Mouse (Mus musculus) left cerebral cortex, adult 11 months (tissue): ENCODE measurements around the gene Sell.
"Not testable (repeated sequence)": the region's sequence is repeated elsewhere in the genome, so short reads cannot be mapped to it uniquely, and the experiment has no call there.

Source experiments
- DNase-seq: peaks from one replicate; pipeline ENCODE4 v3.0.0; 2022; ENCODE audit warnings: low spot score

Gene Sell

GRCm38 (mm10) chr1:164061925-164062324 lies at the start of gene Sell:
Gene Sell, plus strand, starts transcription at chr1:164061982.
- no peak for DNase-seq

- no peak for DNase-seq
Measured at GRCm38 (mm10) chr1:164014616-164015015, 47.2 kb upstream of the Sell start.

DNA sequence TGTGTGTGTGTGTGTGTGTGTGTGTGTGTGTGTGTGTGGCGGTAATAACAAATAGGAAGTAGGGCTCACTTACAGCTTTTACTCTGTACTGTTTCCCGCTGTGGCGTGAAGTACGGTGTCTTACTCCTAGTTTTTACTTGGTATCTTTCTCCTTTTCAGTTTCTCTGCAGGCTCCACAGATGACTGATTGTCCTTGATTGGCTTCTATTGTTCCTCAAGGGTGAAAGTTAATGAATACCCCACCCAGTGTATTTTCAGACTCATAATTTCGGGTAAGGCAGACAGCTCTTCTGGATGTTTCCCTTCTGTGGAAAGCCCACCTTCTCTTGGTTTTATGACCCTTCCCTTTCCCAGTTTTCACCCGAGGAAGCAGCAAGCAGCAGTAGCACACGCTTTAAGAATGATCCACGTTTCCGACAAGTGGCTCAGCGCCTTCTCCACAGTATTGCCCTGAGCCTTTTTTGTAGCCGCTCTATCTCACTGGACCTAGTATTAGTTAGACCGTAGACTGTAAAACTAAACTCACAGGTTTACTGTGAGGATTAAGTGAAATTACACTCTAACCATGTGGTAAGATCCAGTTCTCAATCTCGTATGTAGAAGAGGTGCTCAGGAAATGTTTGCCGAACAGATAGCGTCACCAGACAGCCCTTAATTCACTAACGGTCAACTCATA lies 43.4 kb upstream of the Sell start:
- no peak for DNase-seq

DNA sequence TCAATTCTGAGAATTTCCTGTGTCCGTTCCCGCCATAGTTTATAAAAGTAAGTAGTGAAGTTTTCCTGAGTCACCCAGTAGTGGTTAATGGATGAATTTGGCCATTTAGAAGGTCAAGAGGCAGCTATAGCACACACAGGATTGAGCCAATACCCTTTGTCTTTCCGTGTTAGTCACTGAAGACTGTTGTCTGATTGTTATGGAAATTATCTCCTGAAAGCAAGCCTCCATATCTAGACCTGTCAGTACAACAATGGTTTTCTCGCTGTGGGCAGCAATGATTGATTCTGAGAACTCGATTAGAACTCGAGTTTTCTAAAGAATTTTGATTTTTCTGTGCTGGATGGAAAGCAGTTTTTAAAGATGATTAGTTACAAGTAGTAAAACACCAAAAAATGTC lies 42.0 kb upstream of the Sell start:
- DNase-seq = no peak

GRCm38 (mm10) chr1:164020746-164021145 lies 41.0 kb upstream of the Sell start:
- not testable (repeated sequence) for DNase-seq

- not testable (repeated sequence) for DNase-seq
Measured at GRCm38 (mm10) chr1:164022106-164022505, 39.7 kb upstream of the Sell start.

DNA sequence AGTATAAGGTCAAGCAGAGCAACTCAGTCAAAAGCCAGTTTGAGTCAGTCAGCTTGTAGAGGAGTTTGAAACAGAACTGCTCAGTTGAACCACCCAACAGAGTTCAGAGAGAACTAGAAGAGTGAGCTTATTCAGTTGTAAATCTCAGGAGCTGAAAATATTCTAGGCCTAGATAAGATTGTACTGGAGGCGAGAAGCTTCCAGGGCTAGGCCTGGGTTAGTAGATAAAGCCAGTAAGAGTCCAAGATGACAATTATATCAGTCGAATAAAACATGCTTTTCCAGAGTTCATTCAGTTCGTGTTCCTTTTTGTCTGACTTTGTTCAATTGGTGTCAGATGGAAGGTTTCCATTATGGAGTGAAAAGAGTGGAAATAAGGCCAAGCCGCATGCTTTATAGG lies 36.1 kb upstream of the Sell start:
- no peak for DNase-seq

DNA sequence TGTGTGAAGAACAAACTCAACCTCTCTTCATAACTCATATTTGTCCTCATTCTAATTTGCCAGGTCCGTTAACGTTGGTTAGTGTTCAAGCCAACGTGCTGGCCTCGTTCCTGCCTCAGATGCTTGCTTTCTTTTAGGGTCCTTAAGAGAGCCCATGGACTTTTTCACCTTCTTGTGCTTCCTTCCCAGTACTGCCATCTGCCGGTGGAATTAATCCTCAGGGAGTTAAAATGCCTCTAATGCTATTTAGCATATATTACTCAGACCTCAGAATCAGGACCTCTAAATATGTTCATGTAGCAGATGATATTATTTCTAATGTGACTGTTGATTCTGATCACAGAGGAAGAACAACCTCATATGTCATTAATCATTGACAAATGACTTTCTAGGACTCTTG lies 34.4 kb upstream of the Sell start:
- no peak for DNase-seq

DNA sequence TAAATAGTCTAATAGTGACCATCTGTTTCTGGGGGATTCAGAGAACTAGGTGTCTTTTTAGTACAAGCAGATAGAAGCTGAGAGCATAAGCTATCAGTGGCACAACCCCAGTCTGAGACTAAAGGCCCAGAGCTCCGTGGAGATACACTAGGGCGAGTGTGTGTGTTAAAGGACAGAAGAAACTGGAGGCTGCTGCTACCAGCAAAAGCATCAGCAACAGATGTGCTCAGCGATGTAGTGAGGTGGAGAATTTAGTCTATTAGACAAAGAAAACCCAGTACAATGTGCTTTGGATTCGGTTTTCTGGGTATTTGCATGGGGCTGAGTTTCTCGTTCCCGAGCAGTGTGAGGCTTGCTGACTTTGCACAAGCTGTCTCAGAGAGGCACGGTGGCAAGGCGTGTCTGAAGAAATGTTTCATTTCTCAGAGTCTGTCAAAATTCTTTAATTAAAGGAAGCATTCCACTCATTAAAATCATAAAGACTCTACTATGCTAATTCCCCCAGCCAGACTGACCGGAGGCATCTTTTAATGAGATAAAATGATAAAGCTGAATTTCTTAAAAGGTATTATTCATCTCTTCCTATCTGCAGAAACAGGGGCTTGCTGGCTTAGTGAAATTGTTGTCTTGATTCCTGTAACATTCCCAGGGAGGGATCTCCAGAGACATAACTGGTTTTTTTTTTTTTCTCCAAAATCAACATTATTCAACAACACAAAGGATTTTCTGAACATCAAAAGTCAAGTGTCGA lies 21.2 kb upstream of the Sell start:
- DNase-seq = no peak

GRCm38 (mm10) chr1:164043549-164043948 lies 18.2 kb upstream of the Sell start:
- no peak for DNase-seq

DNA sequence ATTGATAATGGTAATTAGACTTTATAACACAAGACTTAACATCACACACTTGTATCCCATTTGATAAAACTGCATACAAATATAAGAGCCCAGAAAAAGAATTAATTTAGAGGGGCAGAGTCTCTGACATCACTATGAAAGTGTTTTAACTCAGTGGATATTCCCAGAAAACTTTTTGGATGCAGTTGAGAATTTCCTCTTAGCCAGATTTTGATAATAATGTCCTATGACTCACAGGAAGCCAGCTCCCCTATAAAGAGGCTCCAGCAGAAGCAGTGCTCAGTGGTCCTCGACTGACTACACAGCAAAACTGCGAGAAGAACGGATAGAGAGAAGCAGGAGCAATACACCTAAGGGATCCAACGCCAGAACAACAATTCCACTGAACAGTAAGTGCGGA lies 13.8 kb upstream of the Sell start, which contains the start of gene Sele:
Gene Sele, plus strand, starts transcription at position 301 of the 400 bp plus-strand sequence.
- no peak for DNase-seq

GRCm38 (mm10) chr1:164053561-164053960 lies 8.2 kb upstream of the Sell start:
- no peak for DNase-seq

- DNase-seq = no peak
Measured at GRCm38 (mm10) chr1:164054800-164055199, 7.0 kb upstream of the Sell start.

DNA sequence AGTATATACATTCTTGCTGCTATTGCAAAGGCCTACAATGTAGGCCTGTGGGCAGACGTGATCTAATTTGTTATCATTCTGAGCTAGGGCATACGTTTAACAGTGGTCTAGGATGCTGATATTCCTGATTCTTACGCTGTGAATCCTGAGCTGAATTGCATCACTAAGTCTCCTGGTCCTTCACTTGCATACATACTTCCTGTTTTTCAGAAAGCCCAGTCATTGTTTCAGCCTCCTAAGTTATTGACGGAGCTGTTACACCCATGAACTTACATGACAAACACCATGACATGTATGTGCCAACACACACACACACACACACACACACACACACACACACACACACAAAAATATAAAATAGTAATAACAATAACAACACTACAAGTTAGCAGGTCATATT lies 1.7 kb upstream of the Sell start:
- DNase-seq = no peak

- DNase-seq = no peak
Measured at GRCm38 (mm10) chr1:164061278-164061677, 504 bp upstream of the Sell start.

- DNase-seq = no peak
Measured at GRCm38 (mm10) chr1:164062856-164063255, 1.1 kb downstream of the Sell start.

DNA sequence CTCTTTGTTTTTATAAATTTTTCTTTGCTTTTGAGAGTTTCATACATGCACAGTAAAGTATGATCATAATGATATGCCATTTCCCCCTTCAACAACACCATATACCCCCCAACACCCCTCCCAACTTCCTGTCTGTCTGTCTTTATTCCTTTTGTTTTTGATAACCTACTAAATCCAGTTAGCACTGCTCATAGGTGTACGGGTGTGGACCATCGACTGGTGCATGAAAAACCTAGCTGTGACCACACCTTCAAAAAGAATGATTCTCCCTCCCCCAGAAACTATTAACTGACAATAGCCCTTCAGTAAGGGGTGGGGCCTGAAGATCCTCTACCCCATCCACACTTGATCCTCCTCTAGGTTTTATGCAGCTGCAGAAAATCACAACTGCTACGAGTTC lies 2.0 kb downstream of the Sell start:
- DNase-seq = no peak

- DNase-seq = no peak
Measured at GRCm38 (mm10) chr1:164069261-164069660, 7.5 kb downstream of the Sell start.

DNA sequence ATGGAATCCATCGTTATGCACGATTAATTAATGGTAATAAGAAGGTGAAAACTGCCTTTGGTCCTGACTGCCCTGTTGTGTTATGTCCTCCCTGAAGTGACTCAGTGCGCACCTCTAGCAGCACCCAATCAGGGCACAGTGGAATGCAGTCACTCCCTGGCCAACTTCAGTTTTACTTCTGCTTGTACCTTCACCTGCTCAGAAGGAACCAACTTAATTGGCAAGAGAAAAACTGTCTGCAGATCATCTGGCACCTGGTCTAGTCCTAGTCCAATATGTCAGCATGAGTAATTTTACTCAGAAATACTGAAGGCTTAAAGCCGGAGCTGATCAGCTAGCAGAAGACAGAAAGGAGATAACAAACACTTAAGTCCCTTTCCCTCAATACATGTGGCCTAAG lies 8.7 kb downstream of the Sell start:
- no peak for DNase-seq

- DNase-seq = no peak
Measured at GRCm38 (mm10) chr1:164071111-164071510, 9.3 kb downstream of the Sell start.

DNA sequence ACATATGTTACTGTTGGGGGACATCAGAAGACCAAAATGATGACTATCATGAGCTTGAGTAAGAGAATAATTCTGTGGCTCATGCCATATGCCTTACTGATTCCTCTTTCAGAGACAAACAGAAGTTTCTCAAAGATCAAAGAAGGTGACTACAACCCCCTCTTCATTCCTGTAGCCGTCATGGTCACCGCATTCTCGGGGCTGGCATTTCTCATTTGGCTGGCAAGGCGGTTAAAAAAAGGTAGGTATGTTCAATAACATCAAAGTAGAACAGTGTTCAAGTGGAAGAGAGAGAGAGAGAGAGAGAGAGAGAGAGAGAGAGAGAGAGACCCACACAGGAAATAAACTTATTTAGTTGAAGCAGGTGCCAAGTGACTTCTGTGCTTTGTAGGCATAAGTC lies 10.2 kb downstream of the Sell start:
- no peak for DNase-seq

GRCm38 (mm10) chr1:164073091-164073490 lies 11.3 kb downstream of the Sell start:
- DNase-seq = no peak

DNA sequence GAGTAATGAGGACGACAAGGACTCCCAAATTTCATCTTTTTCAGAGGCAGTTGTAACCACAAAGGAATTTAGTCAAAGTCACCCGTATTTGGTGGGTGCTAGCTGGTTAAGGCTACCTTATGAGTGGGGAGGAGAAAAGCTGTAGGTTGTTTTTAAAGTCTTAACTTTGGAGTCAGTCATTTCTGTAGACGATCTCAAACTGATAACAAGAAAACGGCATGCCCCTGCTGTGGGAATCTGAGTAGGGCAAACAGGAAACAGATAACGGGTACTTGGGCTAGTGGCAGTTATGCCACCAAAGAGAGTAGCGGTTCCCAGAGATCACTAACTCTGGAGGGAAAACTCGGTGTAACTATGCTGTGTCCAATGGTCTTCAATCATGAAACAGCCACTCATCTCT lies 12.0 kb downstream of the Sell start:
- DNase-seq = no peak
